ENCODE assay signal across 17 mouse cellular contexts in genomic region chr9:99879311-99879710, GRCm38 (mm10). TPM values are rescaled to one million over a fixed set of nuclear protein-coding genes. Genes with fewer than 3 reads are reported as not detected.
DNase-seq lines count a peak whose midpoint lies in the region; ATAC-seq and TF ChIP-seq lines count a peak whose summit lies in the region.
"Had no signal": no experiment of that assay in that cellular context is flagged by ENCODE, and none has a peak within 500 bp of the region (broad histone marks: within the 10 kb centered on the region; RNA-seq: fewer than 3 reads in every experiment).

No protein-coding gene starts in this region.

- H3K36me3 ChIP-seq in forebrain, postnatal 0 days (ENCODE audit: insufficient read depth) = no peaks in the 10 kb centered on the region
- H3K36me3 ChIP-seq in forebrain, embryonic 15.5 days = no peaks in the 10 kb centered on the region
- H3K36me3 ChIP-seq in hindbrain, postnatal 0 days (ENCODE audit: insufficient read depth, low read length) = no peaks in the 10 kb centered on the region
- H3K36me3 ChIP-seq in neural tube, embryonic 11.5 days (ENCODE audit: control insufficient read depth, insufficient read depth, low read length) = no peaks in the 10 kb centered on the region

- no peak overlapping the region for H3K4me2 ChIP-seq in forebrain, postnatal 0 days (ENCODE audit: low read depth)
- no peak overlapping the region for H3K4me2 ChIP-seq in forebrain, embryonic 15.5 days (replicated peaks)
- H3K4me2 ChIP-seq in hindbrain, postnatal 0 days (ENCODE audit: low read depth, low read length) = no peak overlapping the region
- H3K4me2 ChIP-seq in neural tube, embryonic 11.5 days (ENCODE audit: low read depth) = no peak overlapping the region

- H3K4me3 ChIP-seq in forebrain, postnatal 0 days (ENCODE audit: low read depth, low read length) = no peak overlapping the region
- H3K4me3 ChIP-seq in forebrain, embryonic 15.5 days = no peak overlapping the region
- no peak overlapping the region for H3K4me3 ChIP-seq in hindbrain, postnatal 0 days (ENCODE audit: low read length)
- H3K4me3 ChIP-seq in neural tube, embryonic 11.5 days (ENCODE audit: low read depth, low read length) = no peak overlapping the region

- H3K9me3 ChIP-seq in forebrain, postnatal 0 days (ENCODE audit: low read length) = no peaks in the 10 kb centered on the region
- H3K9me3 ChIP-seq in forebrain, embryonic 15.5 days = no peaks in the 10 kb centered on the region
- no peaks in the 10 kb centered on the region for H3K9me3 ChIP-seq in hindbrain, postnatal 0 days (ENCODE audit: low read length)
- no peaks in the 10 kb centered on the region for H3K9me3 ChIP-seq in neural tube, embryonic 11.5 days (ENCODE audit: control insufficient read depth, low read length)

- ATAC-seq in forebrain, postnatal 0 days = no peak
- no peak for ATAC-seq in forebrain, embryonic 15.5 days (replicated peaks)
- no peak for ATAC-seq in hindbrain, postnatal 0 days
- ATAC-seq in neural tube, embryonic 11.5 days (ENCODE audit: insufficient read depth, low FRiP score, low TSS enrichment) = no peak
- ATAC-seq in erythroid progenitor cell, adult 5-6 weeks (replicated peaks; ENCODE audit: low FRiP score, poor library complexity, severe bottlenecking) = no peak
- ATAC-seq: Patski had no signal

- H3K27me3 ChIP-seq in forebrain, postnatal 0 days (ENCODE audit: insufficient read depth, low read length) = peaks cover 62% of the 10 kb centered on the region
- peaks cover 69% of the 10 kb centered on the region for H3K27me3 ChIP-seq in forebrain, embryonic 15.5 days
- H3K27me3 ChIP-seq in hindbrain, postnatal 0 days (ENCODE audit: insufficient read depth, low read length) = peaks cover 62% of the 10 kb centered on the region
- peaks cover 64% of the 10 kb centered on the region for H3K27me3 ChIP-seq in neural tube, embryonic 11.5 days (ENCODE audit: control insufficient read depth, insufficient read depth, low read length)

- no peak overlapping the region for H3K27ac ChIP-seq in forebrain, postnatal 0 days (ENCODE audit: low read depth, low read length)
- H3K27ac ChIP-seq in forebrain, embryonic 15.5 days (replicated peaks) = no peak overlapping the region
- H3K27ac ChIP-seq in hindbrain, postnatal 0 days = no peak overlapping the region
- H3K27ac ChIP-seq in neural tube, embryonic 11.5 days (ENCODE audit: low read depth, low read length) = no peak overlapping the region
- H3K27ac ChIP-seq: liver, embryonic 14.5 days had no signal

- H3K9ac ChIP-seq in forebrain, postnatal 0 days = no peak overlapping the region
- no peak overlapping the region for H3K9ac ChIP-seq in forebrain, embryonic 15.5 days (replicated peaks)
- no peak overlapping the region for H3K9ac ChIP-seq in hindbrain, postnatal 0 days (replicated peaks; ENCODE audit: low read length)
- no peak overlapping the region for H3K9ac ChIP-seq in neural tube, embryonic 11.5 days (ENCODE audit: low read length)
- H3K9ac ChIP-seq: liver, embryonic 14.5 days had no signal

- TF ChIP-seq CTCF in forebrain, postnatal 0 days (IDR thresholded peaks at IDR 0.05; ENCODE audit: low read depth) = no peak
- TF ChIP-seq CTCF in hindbrain, postnatal 0 days (IDR thresholded peaks at IDR 0.05; ENCODE audit: low read depth) = no peak

- DNase-seq in forebrain, postnatal 0 days = peak; percentile 36
- DNase-seq in embryo, embryonic 11 days = peak; percentile 70
- DNase-seq in hindbrain, postnatal 0 days (ENCODE audit: low spot score) = peak; percentile 37
- DNase-seq in neural tube, embryonic 11.5 days (ENCODE audit: low spot score) = peak; percentile 36
- DNase-seq in gastrocnemius, postnatal 4 days (ENCODE audit: low spot score in 2 of 2) = no peak
- no peak for DNase-seq in left cerebral cortex, postnatal 36 days (ENCODE audit: low spot score in 2 of 2)
- DNase-seq: cerebellum, adult 18-20 months; gastrocnemius, postnatal 25 days; kidney, adult 9 months; thymus, postnatal 14 days had no signal

- intact Hi-C loops in left cerebral cortex, postnatal 36 days (cut with DNase I) = no loop called here

- WGBS in forebrain, postnatal 0 days = 6% methylated on average over 14 of the region's 14 CpGs
- WGBS in forebrain, embryonic 15.5 days = 3% methylated on average over 14 of the region's 14 CpGs
- WGBS in hindbrain, postnatal 0 days = 2% methylated on average over 14 of the region's 14 CpGs
- WGBS in neural tube, embryonic 11.5 days = 2% methylated on average over 14 of the region's 14 CpGs

- no peaks in the 10 kb centered on the region for H3K4me1 ChIP-seq in forebrain, postnatal 0 days (ENCODE audit: insufficient read depth)
- peaks cover 25% of the 10 kb centered on the region for H3K4me1 ChIP-seq in forebrain, embryonic 15.5 days
- H3K4me1 ChIP-seq in hindbrain, postnatal 0 days (ENCODE audit: insufficient read depth, low read length) = 0 out of 2 replicates have a peak, but pooled peaks cover 4% of the 10 kb centered on the region
- H3K4me1 ChIP-seq in neural tube, embryonic 11.5 days (ENCODE audit: control insufficient read depth, insufficient read depth, low read length) = peaks cover 6% of the 10 kb centered on the region

RNA-seq across cellular contexts. Expression of gene Sox14, which starts 3.3 kb away (rescaled TPM):
- 1.2 and 2.0 TPM in 2 replicates for total RNA-seq in forebrain, postnatal 0 days (2014; rRNA removed)
- 0.39 and 2.1 TPM in 2 replicates for polyA plus RNA-seq in forebrain, postnatal 0 days (2015; fragmentation: Nextera tagmentation; extraction: Ambion mirVana)
- 0.98 and 4.9 TPM in 2 replicates for polyA plus RNA-seq in forebrain, embryonic 15.5 days (2015; fragmentation: Nextera tagmentation; extraction: Ambion mirVana)
- 7.0 and 7.3 TPM in 2 replicates for total RNA-seq in hindbrain, postnatal 0 days (2014; rRNA removed)
- polyA plus RNA-seq in hindbrain, postnatal 0 days (2015; fragmentation: Nextera tagmentation; extraction: Ambion mirVana) = 5.5 and 7.1 TPM in 2 replicates
- 4.2 and 4.8 TPM in 2 replicates for polyA plus RNA-seq in neural tube, embryonic 11.5 days (2014; fragmentation: Nextera tagmentation; extraction: Ambion mirVana)
- total RNA-seq in gastrocnemius, postnatal 4 days (2021) = not detected
- total RNA-seq in erythroid progenitor cell, adult 5-6 weeks (2015; ENCODE audit: low replicate concordance) = not detected in 2 replicates
- not detected in 2 replicates for total RNA-seq in erythroid progenitor cell, adult 5-6 weeks (2017; ENCODE audit: low replicate concordance)
- not detected for total RNA-seq in left cerebral cortex, postnatal 36 days (2021)
- total RNA-seq: gastrocnemius, postnatal 25 days had no signal
- polyA plus RNA-seq: heart, embryonic 14.5 days; liver, embryonic 14.5 days; Patski; small intestine, adult 2 months; stomach, embryonic 16.5 days had no signal

Comparison
In these comparisons a context has a peak if more than half of its experiments do, and no peak if none do; other contexts are left out.
1. DNase-seq: peak in forebrain, postnatal 0 days (single experiment), embryo, embryonic 11 days (single experiment), hindbrain, postnatal 0 days (single experiment) and neural tube, embryonic 11.5 days (single experiment); none in gastrocnemius, postnatal 4 days (0 of 2) and left cerebral cortex, postnatal 36 days (0 of 2).